Mouse (Mus musculus): ENCODE results near the gene Wdr45b. TPM values are rescaled to one million over a fixed set of nuclear protein-coding genes. Genes with fewer than 3 reads are reported as not detected.
A peak's percentile ranks its signal among the peaks of the same experiment; 100 is the strongest.
"Not testable (repeated sequence)": the region's sequence is repeated elsewhere in the genome, so short reads cannot be mapped to it uniquely, and the experiment has no call there.

Gene Wdr45b
- polyA plus RNA-seq, 1 experiment from 2014 or later: 79.6 TPM

GRCm38 (mm10) chr11:121367170-121367707 lies 13.0 kb upstream of the Wdr45b start:
- 54% methylated on average over 5 of the region's 5 CpGs for WGBS
- no peak overlapping the region for H3K9ac ChIP-seq
- H3K36me3 ChIP-seq: no peaks in the 10 kb centered on the region
- no peaks in the 10 kb centered on the region for H3K4me1 ChIP-seq
- no peaks in the 10 kb centered on the region for H3K27me3 ChIP-seq (replicated peaks)
- no peaks in the 10 kb centered on the region for H3K9me3 ChIP-seq
- ATAC-seq (ENCODE audit: insufficient read depth, low FRiP score, low read depth): no peak
- no peak overlapping the region for H3K27ac ChIP-seq
- H3K4me3 ChIP-seq (replicated peaks): no peak overlapping the region
- no peak overlapping the region for H3K4me2 ChIP-seq

GRCm38 (mm10) chr11:121362212-121362611 lies 8.0 kb upstream of the Wdr45b start:
- Histone ChIP-seq H3K27ac (no peak overlapping the region), H3K9me3 (no peaks in the 10 kb centered on the region), H3K4me2 (no peak overlapping the region), H3K4me3 (replicated peaks) (no peak overlapping the region), H3K27me3 (replicated peaks) (no peaks in the 10 kb centered on the region), H3K4me1 (no peaks in the 10 kb centered on the region), H3K9ac (no peak overlapping the region), H3K36me3 (no peaks in the 10 kb centered on the region)
- ATAC-seq (ENCODE audit: insufficient read depth, low FRiP score, low read depth): no peak
- WGBS: 30% methylated on average over 5 of the region's 5 CpGs

- Histone ChIP-seq H3K4me1 (peaks cover 12% of the 10 kb centered on the region), H3K4me2 (peak overlapping the region; percentile 83), H3K36me3 (no peaks in the 10 kb centered on the region), H3K4me3 (replicated peaks) (peak overlapping the region; percentile 87), H3K27me3 (replicated peaks) (no peaks in the 10 kb centered on the region), H3K9ac (peak overlapping the region; percentile 64), H3K27ac (peak overlapping the region; percentile 84), H3K9me3 (no peaks in the 10 kb centered on the region)
- ATAC-seq (ENCODE audit: insufficient read depth, low FRiP score, low read depth): peak; percentile 29; the same call in 1 of the 2 replicates
- 2% methylated on average over 40 of the region's 41 CpGs for WGBS
These were observed 737 bp downstream of the Wdr45b start for GRCm38 (mm10) chr11:121353326-121354090.

- peaks cover 10% of the 10 kb centered on the region for H3K4me1 ChIP-seq
- not testable (repeated sequence) for H3K9ac ChIP-seq; H3K27me3 ChIP-seq (replicated peaks); H3K9me3 ChIP-seq; H3K4me3 ChIP-seq (replicated peaks); H3K4me2 ChIP-seq; ATAC-seq (ENCODE audit: insufficient read depth, low FRiP score, low read depth); H3K27ac ChIP-seq
- H3K36me3 ChIP-seq: peaks cover 15% of the 10 kb centered on the region
- 77% methylated on average over 3 of the region's 3 CpGs for WGBS
These were observed 5.5 kb downstream of the Wdr45b start for GRCm38 (mm10) chr11:121348727-121349126.

- peaks cover 7% of the 10 kb centered on the region for H3K4me1 ChIP-seq
- ATAC-seq (ENCODE audit: insufficient read depth, low FRiP score, low read depth): no peak
- H3K4me3 ChIP-seq (replicated peaks): no peak overlapping the region
- H3K4me2 ChIP-seq: no peak overlapping the region
- no peaks in the 10 kb centered on the region for H3K27me3 ChIP-seq (replicated peaks)
- no peak overlapping the region for H3K9ac ChIP-seq
- 83% methylated on average over 2 of the region's 2 CpGs for WGBS
- no peaks in the 10 kb centered on the region for H3K9me3 ChIP-seq
- peaks cover 15% of the 10 kb centered on the region for H3K36me3 ChIP-seq
- no peak overlapping the region for H3K27ac ChIP-seq
These were observed 6.1 kb downstream of the Wdr45b start for GRCm38 (mm10) chr11:121348166-121348565.

GRCm38 (mm10) chr11:121347036-121347435 lies 7.2 kb downstream of the Wdr45b start:
- no peak overlapping the region for H3K4me2 ChIP-seq
- H3K27ac ChIP-seq: no peak overlapping the region
- ATAC-seq (ENCODE audit: insufficient read depth, low FRiP score, low read depth): no peak
- H3K9ac ChIP-seq: no peak overlapping the region
- no peaks in the 10 kb centered on the region for H3K27me3 ChIP-seq (replicated peaks)
- H3K9me3 ChIP-seq: no peaks in the 10 kb centered on the region
- peaks cover 15% of the 10 kb centered on the region for H3K36me3 ChIP-seq
- WGBS: 87% methylated on average over 2 of the region's 2 CpGs
- no peaks in the 10 kb centered on the region for H3K4me1 ChIP-seq
- no peak overlapping the region for H3K4me3 ChIP-seq (replicated peaks)

GRCm38 (mm10) chr11:121342423-121342822 lies 11.8 kb downstream of the Wdr45b start:
- not testable (repeated sequence) for ATAC-seq (ENCODE audit: insufficient read depth, low FRiP score, low read depth); H3K4me3 ChIP-seq (replicated peaks); H3K4me2 ChIP-seq; H3K27me3 ChIP-seq (replicated peaks); H3K4me1 ChIP-seq; H3K9me3 ChIP-seq; H3K27ac ChIP-seq; H3K9ac ChIP-seq
- H3K36me3 ChIP-seq: peaks cover 16% of the 10 kb centered on the region
- 13% methylated on average over 1 of the region's 1 CpGs for WGBS

- Histone ChIP-seq H3K4me1 (no peaks in the 10 kb centered on the region), H3K27me3 (replicated peaks) (no peaks in the 10 kb centered on the region), H3K9me3 (no peaks in the 10 kb centered on the region), H3K4me2 (no peak overlapping the region), H3K36me3 (peaks cover 14% of the 10 kb centered on the region), H3K27ac (no peak overlapping the region), H3K4me3 (replicated peaks) (no peak overlapping the region), H3K9ac (no peak overlapping the region)
- WGBS: 77% methylated on average over 1 of the region's 1 CpGs
- ATAC-seq (ENCODE audit: insufficient read depth, low FRiP score, low read depth): no peak
These were observed 14.0 kb downstream of the Wdr45b start for GRCm38 (mm10) chr11:121340287-121340686.

GRCm38 (mm10) chr11:121339647-121340046 lies 14.6 kb downstream of the Wdr45b start:
- H3K4me3 ChIP-seq (replicated peaks): no peak overlapping the region
- H3K27ac ChIP-seq: no peak overlapping the region
- 88% methylated on average over 1 of the region's 1 CpGs for WGBS
- peaks cover 17% of the 10 kb centered on the region for H3K36me3 ChIP-seq
- H3K27me3 ChIP-seq (replicated peaks): no peaks in the 10 kb centered on the region
- H3K4me2 ChIP-seq: no peak overlapping the region
- H3K9me3 ChIP-seq: no peaks in the 10 kb centered on the region
- no peaks in the 10 kb centered on the region for H3K4me1 ChIP-seq
- ATAC-seq (ENCODE audit: insufficient read depth, low FRiP score, low read depth): no peak
- no peak overlapping the region for H3K9ac ChIP-seq

GRCm38 (mm10) chr11:121331641-121332040 lies 22.6 kb downstream of the Wdr45b start:
- 88% methylated on average over 3 of the region's 3 CpGs for WGBS
- Histone ChIP-seq H3K4me3 (replicated peaks) (no peak overlapping the region), H3K4me2 (no peak overlapping the region), H3K9ac (no peak overlapping the region), H3K4me1 (no peaks in the 10 kb centered on the region), H3K36me3 (peaks cover 39% of the 10 kb centered on the region), H3K27me3 (replicated peaks) (no peaks in the 10 kb centered on the region), H3K27ac (no peak overlapping the region), H3K9me3 (no peaks in the 10 kb centered on the region)
- no peak for ATAC-seq (ENCODE audit: insufficient read depth, low FRiP score, low read depth)

- Histone ChIP-seq H3K36me3 (peaks cover 27% of the 10 kb centered on the region), H3K9ac (no peak overlapping the region), H3K27me3 (replicated peaks) (no peaks in the 10 kb centered on the region)
These were observed 25.6 kb downstream of the Wdr45b start for GRCm38 (mm10) chr11:121328619-121329018.

GRCm38 (mm10) chr11:121328206-121328605 lies 26.0 kb downstream of the Wdr45b start:
- 95% methylated on average over 9 of the region's 9 CpGs for WGBS

More at GRCm38 (mm10) chr11:121328619-121329018, 25.6 kb downstream of the Wdr45b start:
- no peak for ATAC-seq (ENCODE audit: insufficient read depth, low FRiP score, low read depth)
- Histone ChIP-seq H3K4me1 (no peaks in the 10 kb centered on the region), H3K27ac (no peak overlapping the region), H3K4me2 (no peak overlapping the region), H3K4me3 (replicated peaks) (no peak overlapping the region), H3K9me3 (no peaks in the 10 kb centered on the region)

More at GRCm38 (mm10) chr11:121328206-121328605, 26.0 kb downstream of the Wdr45b start:
- Histone ChIP-seq H3K4me2 (no peak overlapping the region), H3K9ac (no peak overlapping the region), H3K27ac (no peak overlapping the region), H3K9me3 (no peaks in the 10 kb centered on the region), H3K36me3 (peaks cover 27% of the 10 kb centered on the region), H3K4me1 (no peaks in the 10 kb centered on the region), H3K4me3 (replicated peaks) (no peak overlapping the region), H3K27me3 (replicated peaks) (no peaks in the 10 kb centered on the region)
- no peak for ATAC-seq (ENCODE audit: insufficient read depth, low FRiP score, low read depth)
